In genomic region chr4:12140141-12140567, GRCm38 (mm10) we compare ENCODE assay signal across 8 mouse cellular contexts. TPM values are rescaled to one million over a fixed set of nuclear protein-coding genes. Genes with fewer than 3 reads are reported as not detected.
DNase-seq lines count a peak whose midpoint lies in the region; ATAC-seq and TF ChIP-seq lines count a peak whose summit lies in the region.
"Not testable (repeated sequence)": the region's sequence is repeated elsewhere in the genome, so short reads cannot be mapped to it uniquely, and the experiment has no call there.

TSS of gene Rbm12b1 (plus strand) at chr4:12140264.

- TF ChIP-seq CTCF in thymus, adult 2 months (IDR thresholded peaks at IDR 0.05; ENCODE audit: borderline replicate concordance, control insufficient read depth, extremely low read depth, insufficient read depth, low read length, poor library complexity): not testable (repeated sequence)

- H3K9ac ChIP-seq in hindbrain, embryonic 11.5 days (ENCODE audit: low read depth, low read length): peak within 1 kb of the TSS; percentile 31; the same call in 1 of the 2 replicates
- H3K9ac ChIP-seq in lung, embryonic 16.5 days (ENCODE audit: low read length): peak within 1 kb of the TSS; percentile 57

- peak; percentile 99 for ATAC-seq in hindbrain, embryonic 11.5 days (ENCODE audit: low FRiP score)
- ATAC-seq in lung, embryonic 16.5 days (ENCODE audit: low read depth): peak; percentile 99

- 0 out of 2 replicates have a peak within 1 kb of the TSS, but pooled peaks have one; percentile 24 for H3K27ac ChIP-seq in hindbrain, embryonic 11.5 days (ENCODE audit: low read depth, low read length)
- 0 out of 2 replicates have a peak within 1 kb of the TSS, but pooled peaks have one; percentile 39 for H3K27ac ChIP-seq in lung, embryonic 16.5 days (ENCODE audit: low read length)
- not testable (repeated sequence) for H3K27ac ChIP-seq in thymus, adult 2 months (ENCODE audit: control insufficient read depth, insufficient read depth, low read length)

- TF ChIP-seq POLR2A in thymus, adult 2 months (IDR thresholded peaks at IDR 0.05; ENCODE audit: control insufficient read depth, extremely low read depth, insufficient read depth, low read length, poor library complexity): 0 out of 2 replicates have a peak, but pooled peaks have one; percentile 22

- not testable (repeated sequence) for H3K9me3 ChIP-seq in hindbrain, embryonic 11.5 days (ENCODE audit: control insufficient read depth, low read length); lung, embryonic 16.5 days (ENCODE audit: control insufficient read depth, low read length)

- not testable (repeated sequence) for H3K27me3 ChIP-seq in hindbrain, embryonic 11.5 days (ENCODE audit: control insufficient read depth, insufficient read depth, low read length); lung, embryonic 16.5 days (ENCODE audit: control insufficient read depth, insufficient read depth, low read depth, low read length); thymus, adult 2 months (ENCODE audit: control insufficient read depth, insufficient read depth, low read length)

- 7% methylated on average over 17 of the region's 32 CpGs for WGBS in hindbrain, embryonic 11.5 days
- WGBS in lung, embryonic 16.5 days: 2% methylated on average over 18 of the region's 32 CpGs
- WGBS in thymus, adult 2 months: 2% methylated on average over 20 of the region's 32 CpGs

- not testable (repeated sequence) for H3K4me1 ChIP-seq in hindbrain, embryonic 11.5 days (replicated peaks; ENCODE audit: control insufficient read depth, insufficient read depth, low read length); lung, embryonic 16.5 days (replicated peaks; ENCODE audit: control insufficient read depth, insufficient read depth, low read length); thymus, adult 2 months (replicated peaks; ENCODE audit: control insufficient read depth, insufficient read depth, low read length)

- H3K36me3 ChIP-seq in hindbrain, embryonic 11.5 days (ENCODE audit: control insufficient read depth, insufficient read depth, low read length); lung, embryonic 16.5 days (ENCODE audit: control insufficient read depth, insufficient read depth, low read length); thymus, adult 2 months (ENCODE audit: control insufficient read depth, insufficient read depth, low read length): not testable (repeated sequence)

- H3K4me2 ChIP-seq in hindbrain, embryonic 11.5 days (replicated peaks; ENCODE audit: low read depth, low read length): peak within 1 kb of the TSS; percentile 23; the same call in 1 of the 2 replicates
- H3K4me2 ChIP-seq in lung, embryonic 16.5 days (ENCODE audit: low read depth, low read length): peak within 1 kb of the TSS; percentile 60

- DNase-seq in NIH3T3 (ENCODE audit: low read depth): peak; percentile 91
- peak; percentile 86 to 90 for DNase-seq in cerebellum, postnatal 10 days
- peak; percentile 73 to 77 for DNase-seq in frontal cortex, postnatal 10 days (ENCODE audit: low spot score in 2 of 2)
- DNase-seq in hindbrain, embryonic 11.5 days (ENCODE audit: low spot score): peak; percentile 82
- DNase-seq in layer of hippocampus, adult 9-11 months: peak; percentile 81
- DNase-seq in ovary, adult 18-20 months (ENCODE audit: low spot score): peak; percentile 69
- DNase-seq in thymus, adult 2 months: peak; percentile 70

- peak within 1 kb of the TSS; percentile 35 for H3K4me3 ChIP-seq in hindbrain, embryonic 11.5 days (ENCODE audit: low read depth, low read length)
- H3K4me3 ChIP-seq in lung, embryonic 16.5 days (ENCODE audit: low read length): peak within 1 kb of the TSS; percentile 50
- peak within 1 kb of the TSS; percentile 88 for H3K4me3 ChIP-seq in thymus, adult 2 months (ENCODE audit: control insufficient read depth, insufficient read depth, low read length)

RNA-seq across cellular contexts. Expression of gene Rbm12b1, which starts in this region (rescaled TPM):
- polyA plus RNA-seq in hindbrain, embryonic 11.5 days (2014; fragmentation: Nextera tagmentation; extraction: Ambion mirVana): 8.8 and 10.3 TPM in 2 replicates
- polyA plus RNA-seq in lung, embryonic 16.5 days (2015; fragmentation: Nextera tagmentation; extraction: Ambion mirVana): 6.9 and 8.1 TPM in 2 replicates
- polyA plus RNA-seq in thymus, adult 2 months (2012; rRNA removed): 10.6 and 14.6 TPM in 2 replicates

Comparison
In these comparisons a context has a peak if more than half of its experiments do, and no peak if none do; other contexts are left out.
1. H3K4me3 ChIP-seq: peak in every context shown above with its lines; median percentile 88 in thymus, adult 2 months; 50 in lung, embryonic 16.5 days; 35 in hindbrain, embryonic 11.5 days.